Mouse (Mus musculus) gonadal fat pad, adult 2 months (tissue): ENCODE results near the gene Spink4. TPM values are rescaled to one million over a fixed set of nuclear protein-coding genes. Genes with fewer than 3 reads are reported as not detected.

Experiments used
- DNase-seq: peaks from one replicate; pipeline ENCODE4 v3.0.0-alpha.2; 2012; ENCODE audit warnings: low read depth
- polyA plus RNA-seq: library from polyadenylated mRNA; depleted of rRNA; stranded (reverse); fragments of >200 nt; gene quantifications from 2 replicates; pipeline ENCODE4 v1.2.3, GENCODE M21; 2012; rRNA removed

Spink4 gene
- polyA plus RNA-seq, 1 experiment = 20.8 TPM

- no peak for DNase-seq
Measured at GRCm38 (mm10) chr4:40963536-40963935, 43.7 kb downstream of the Spink4 start.

- no peak for DNase-seq
Measured at GRCm38 (mm10) chr4:40969161-40969560, 49.3 kb downstream of the Spink4 start.

- no peak for DNase-seq
Measured at GRCm38 (mm10) chr4:40969781-40970591, 50.1 kb downstream of the Spink4 start.

GRCm38 (mm10) chr4:40970592-40970841, 50.7 kb downstream of the Spink4 start:
- no peak for DNase-seq

- peak; percentile 66 for DNase-seq
Measured at GRCm38 (mm10) chr4:40970842-40971701, 51.2 kb downstream of the Spink4 start, which contains the start of gene Nfx1. Nfx1 (plus strand) TSS chr4:40970906.

GRCm38 (mm10) chr4:40971744-40972143, 51.9 kb downstream of the Spink4 start:
- DNase-seq = no peak

- DNase-seq = no peak
Measured at GRCm38 (mm10) chr4:40974011-40974410, 54.2 kb downstream of the Spink4 start.

GRCm38 (mm10) chr4:40975678-40976077, 55.8 kb downstream of the Spink4 start:
- DNase-seq = no peak

- no peak for DNase-seq
Measured at GRCm38 (mm10) chr4:40976651-40977050, 56.8 kb downstream of the Spink4 start.

- DNase-seq = no peak
Measured at GRCm38 (mm10) chr4:40979430-40979829, 59.6 kb downstream of the Spink4 start.

Other genes starting within 250 kb of the Spink4 start
- 11.5 and 12.0 TPM in 2 replicates for gene Aptx, start 216.9 kb upstream of the Spink4 start, polyA plus RNA-seq
- gene Dnaja1, start 197.9 kb upstream of the Spink4 start, polyA plus RNA-seq = 12.9 and 17.8 TPM in 2 replicates
- 27.0 and 33.2 TPM in 2 replicates for gene Smu1, start 162.1 kb upstream of the Spink4 start, polyA plus RNA-seq
- gene B4galt1, start 66.0 kb upstream of the Spink4 start, polyA plus RNA-seq = 38.1 and 66.2 TPM in 2 replicates
- 123 and 165 TPM in 2 replicates for gene Bag1, start 28.2 kb downstream of the Spink4 start, polyA plus RNA-seq
- 26.3 and 35.6 TPM in 2 replicates for gene Chmp5, start 28.4 kb downstream of the Spink4 start, polyA plus RNA-seq
- gene Nfx1, start 50.9 kb downstream of the Spink4 start, polyA plus RNA-seq = 37.9 and 43.0 TPM in 2 replicates
- gene Aqp7, start 128.1 kb downstream of the Spink4 start, polyA plus RNA-seq = 65.8 and 90.8 TPM in 2 replicates
- gene Aqp3, start 178.1 kb downstream of the Spink4 start, polyA plus RNA-seq = 0.31 TPM in 1 of 2 replicates, not detected in the other
- gene Nol6, start 204.4 kb downstream of the Spink4 start, polyA plus RNA-seq = 49.2 and 51.0 TPM in 2 replicates
- 40.4 and 46.0 TPM in 2 replicates for gene Ube2r2, start 215.7 kb downstream of the Spink4 start, polyA plus RNA-seq